Mouse (Mus musculus): ENCODE measurements around the gene Ppp1r18. TPM values are rescaled to one million over a fixed set of nuclear protein-coding genes. Genes with fewer than 3 reads are reported as not detected.

Ppp1r18 gene
- total and polyA plus RNA-seq, 2 experiments = 2.0 to 5.5 TPM

GRCm38 (mm10) chr17:35861198-35861857, 4.1 kb upstream of the Ppp1r18 start, which contains the start of gene Nrm:
Gene Nrm (plus strand): TSS chr17:35861318.
- H3K4me1 ChIP-seq (ENCODE audit: control insufficient read depth, insufficient read depth, low read length) = peaks cover 2% of the 10 kb centered on the region; the same call in 1 of the 2 replicates
- H3K4me3 ChIP-seq (ENCODE audit: insufficient read depth, low read depth, low read length) = peak within 1 kb of the TSS; percentile 96
- DNase-seq (ENCODE audit: extremely low read depth, low read depth, low spot score) = peak; percentile 68
- H3K9ac ChIP-seq (ENCODE audit: low read depth, low read length) = peak within 1 kb of the TSS; percentile 83
- H3K79me2 ChIP-seq (ENCODE audit: control insufficient read depth, insufficient read depth, low read length) = no peaks in the 10 kb centered on the region
- TF ChIP-seq POLR2A (IDR thresholded peaks at IDR 0.05; ENCODE audit: extremely low read depth, insufficient read depth, low read length) (no peak), CTCF (IDR thresholded peaks at IDR 0.05; ENCODE audit: low read depth, low read length) (peak; percentile 68)
- peak within 1 kb of the TSS; percentile 35; the same call in 1 of the 2 replicates for H3K27ac ChIP-seq (replicated peaks; ENCODE audit: insufficient read depth, low read depth, low read length)
- 1% methylated on average over 47 of the region's 47 CpGs for WGBS
- no peaks in the 10 kb centered on the region for H3K36me3 ChIP-seq (ENCODE audit: control insufficient read depth, insufficient read depth, low read length)
- H3K27me3 ChIP-seq (ENCODE audit: control insufficient read depth, insufficient read depth, low read length) = peaks cover 6% of the 10 kb centered on the region; the same call in 1 of the 2 replicates

- 0 out of 2 replicates have a peak overlapping the region, but pooled peaks have one; percentile 77 for H3K4me3 ChIP-seq (ENCODE audit: insufficient read depth, low read depth, low read length)
- H3K36me3 ChIP-seq (ENCODE audit: control insufficient read depth, insufficient read depth, low read length) = no peaks in the 10 kb centered on the region
- no peak overlapping the region for H3K27ac ChIP-seq (replicated peaks; ENCODE audit: insufficient read depth, low read depth, low read length)
- H3K9ac ChIP-seq (ENCODE audit: low read depth, low read length) = no peak overlapping the region
- peaks cover 6% of the 10 kb centered on the region; the same call in 1 of the 2 replicates for H3K27me3 ChIP-seq (ENCODE audit: control insufficient read depth, insufficient read depth, low read length)
- peaks cover 4% of the 10 kb centered on the region; the same call in 1 of the 2 replicates for H3K4me1 ChIP-seq (ENCODE audit: control insufficient read depth, insufficient read depth, low read length)
- TF ChIP-seq POLR2A (IDR thresholded peaks at IDR 0.05; ENCODE audit: extremely low read depth, insufficient read depth, low read length) (no peak), CTCF (IDR thresholded peaks at IDR 0.05; ENCODE audit: low read depth, low read length) (no peak)
- WGBS = 47% methylated on average over 10 of the region's 10 CpGs
- no peak for DNase-seq (ENCODE audit: extremely low read depth, low read depth, low spot score)
- H3K79me2 ChIP-seq (ENCODE audit: control insufficient read depth, insufficient read depth, low read length) = no peaks in the 10 kb centered on the region
Measured at GRCm38 (mm10) chr17:35864832-35865353, 500 bp upstream of the Ppp1r18 start.

- Histone ChIP-seq H3K4me1 (ENCODE audit: control insufficient read depth, insufficient read depth, low read length) (peaks cover 6% of the 10 kb centered on the region), H3K9ac (ENCODE audit: low read depth, low read length) (peak overlapping the region; percentile 78), H3K27me3 (ENCODE audit: control insufficient read depth, insufficient read depth, low read length) (peaks cover 6% of the 10 kb centered on the region; the same call in 1 of the 2 replicates), H3K27ac (replicated peaks; ENCODE audit: insufficient read depth, low read depth, low read length) (peak overlapping the region; percentile 65), H3K4me3 (ENCODE audit: insufficient read depth, low read depth, low read length) (peak overlapping the region; percentile 77), H3K36me3 (ENCODE audit: control insufficient read depth, insufficient read depth, low read length) (no peaks in the 10 kb centered on the region), H3K79me2 (ENCODE audit: control insufficient read depth, insufficient read depth, low read length) (no peaks in the 10 kb centered on the region)
- TF ChIP-seq POLR2A (IDR thresholded peaks at IDR 0.05; ENCODE audit: extremely low read depth, insufficient read depth, low read length) (0 out of 2 replicates have a peak, but pooled peaks have one; percentile 5), CTCF (IDR thresholded peaks at IDR 0.05; ENCODE audit: low read depth, low read length) (no peak)
- WGBS = 2% methylated on average over 38 of the region's 38 CpGs
- DNase-seq (ENCODE audit: extremely low read depth, low read depth, low spot score) = no peak
Measured at GRCm38 (mm10) chr17:35866281-35866831, 963 bp downstream of the Ppp1r18 start.

GRCm38 (mm10) chr17:35866911-35867890, 1.8 kb downstream of the Ppp1r18 start:
- WGBS = 28% methylated on average over 26 of the region's 26 CpGs
- DNase-seq (ENCODE audit: extremely low read depth, low read depth, low spot score) = peak; percentile 24
- Histone ChIP-seq H3K36me3 (ENCODE audit: control insufficient read depth, insufficient read depth, low read length) (no peaks in the 10 kb centered on the region), H3K79me2 (ENCODE audit: control insufficient read depth, insufficient read depth, low read length) (no peaks in the 10 kb centered on the region), H3K27me3 (ENCODE audit: control insufficient read depth, insufficient read depth, low read length) (peaks cover 6% of the 10 kb centered on the region; the same call in 1 of the 2 replicates), H3K9ac (ENCODE audit: low read depth, low read length) (peak overlapping the region; percentile 78), H3K27ac (replicated peaks; ENCODE audit: insufficient read depth, low read depth, low read length) (peak overlapping the region; percentile 65), H3K4me3 (ENCODE audit: insufficient read depth, low read depth, low read length) (peak overlapping the region; percentile 77), H3K4me1 (ENCODE audit: control insufficient read depth, insufficient read depth, low read length) (peaks cover 6% of the 10 kb centered on the region)
- TF ChIP-seq POLR2A (IDR thresholded peaks at IDR 0.05; ENCODE audit: extremely low read depth, insufficient read depth, low read length) = no peak
- TF ChIP-seq CTCF (IDR thresholded peaks at IDR 0.05; ENCODE audit: low read depth, low read length) = peak; percentile 33; the same call in 1 of the 2 replicates

GRCm38 (mm10) chr17:35868165-35868820, 2.9 kb downstream of the Ppp1r18 start:
- H3K27ac ChIP-seq (replicated peaks; ENCODE audit: insufficient read depth, low read depth, low read length) = peak overlapping the region; percentile 84
- WGBS = 54% methylated on average over 17 of the region's 17 CpGs
- H3K79me2 ChIP-seq (ENCODE audit: control insufficient read depth, insufficient read depth, low read length) = no peaks in the 10 kb centered on the region
- H3K9ac ChIP-seq (ENCODE audit: low read depth, low read length) = peak overlapping the region; percentile 87
- H3K4me3 ChIP-seq (ENCODE audit: insufficient read depth, low read depth, low read length) = peak overlapping the region; percentile 77
- H3K36me3 ChIP-seq (ENCODE audit: control insufficient read depth, insufficient read depth, low read length) = no peaks in the 10 kb centered on the region
- H3K4me1 ChIP-seq (ENCODE audit: control insufficient read depth, insufficient read depth, low read length) = peaks cover 6% of the 10 kb centered on the region
- no peak for TF ChIP-seq CTCF (IDR thresholded peaks at IDR 0.05; ENCODE audit: low read depth, low read length)
- TF ChIP-seq POLR2A (IDR thresholded peaks at IDR 0.05; ENCODE audit: extremely low read depth, insufficient read depth, low read length) = no peak
- peaks cover 6% of the 10 kb centered on the region; the same call in 1 of the 2 replicates for H3K27me3 ChIP-seq (ENCODE audit: control insufficient read depth, insufficient read depth, low read length)
- DNase-seq (ENCODE audit: extremely low read depth, low read depth, low spot score) = peak; percentile 10
